Mouse (Mus musculus) gastrocnemius, postnatal 36 days (tissue): ENCODE data around the gene Glis1. TPM values are rescaled to one million over a fixed set of nuclear protein-coding genes. Genes with fewer than 3 reads are reported as not detected.
A peak's percentile ranks its signal among the peaks of the same experiment; 100 is the strongest.

Experiments
- DNase-seq, 2 experiments: peaks; one replicate each; pipeline ENCODE4 v3.0.0; 2022
- intact Hi-C: fragments of 180-260 bp; cut with DNase I; formaldehyde crosslinking; loops from one replicate; pipeline ENCODE4 v1.15.1; 2025
- total RNA-seq, 2 experiments: library from RNA; stranded (reverse); gene quantifications; 2 replicates each; pipeline ENCODE4 v1.2.3; 2021

Gene Glis1
- total RNA-seq, 2 experiments from 2014 or later = 0.20 to 0.23 TPM

DNA sequence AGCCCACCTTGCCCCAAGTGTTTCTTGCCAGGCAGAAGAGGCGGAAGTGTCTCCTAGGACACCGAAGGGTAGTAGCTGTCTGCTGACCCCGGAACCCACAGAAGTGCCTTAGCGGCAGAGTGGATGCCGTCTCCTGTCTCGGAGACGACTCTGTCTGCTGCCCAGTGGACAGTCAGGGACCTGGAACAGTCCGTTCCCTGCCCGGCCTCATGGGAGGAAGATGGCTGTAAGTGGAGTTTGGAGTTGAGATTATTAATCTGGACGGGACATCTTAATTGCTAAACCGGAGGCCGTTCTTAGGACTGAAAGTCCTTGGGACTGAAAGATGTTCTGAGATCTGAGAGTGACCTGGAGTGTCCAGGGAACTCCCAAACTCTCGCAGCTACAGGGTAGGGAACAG, 15.1 kb downstream of the Glis1 start:
- DNase-seq = no peak
- intact Hi-C loops = no loop called here

- DNase-seq = no peak
- intact Hi-C loops = loop anchor here (2.0 kb wide), 1 partner anchor 32 kb away; no protein-coding TSS in a partner anchor
Observed at GRCm38 (mm10) chr4:107452266-107453015, 18.1 kb downstream of the Glis1 start.

DNA sequence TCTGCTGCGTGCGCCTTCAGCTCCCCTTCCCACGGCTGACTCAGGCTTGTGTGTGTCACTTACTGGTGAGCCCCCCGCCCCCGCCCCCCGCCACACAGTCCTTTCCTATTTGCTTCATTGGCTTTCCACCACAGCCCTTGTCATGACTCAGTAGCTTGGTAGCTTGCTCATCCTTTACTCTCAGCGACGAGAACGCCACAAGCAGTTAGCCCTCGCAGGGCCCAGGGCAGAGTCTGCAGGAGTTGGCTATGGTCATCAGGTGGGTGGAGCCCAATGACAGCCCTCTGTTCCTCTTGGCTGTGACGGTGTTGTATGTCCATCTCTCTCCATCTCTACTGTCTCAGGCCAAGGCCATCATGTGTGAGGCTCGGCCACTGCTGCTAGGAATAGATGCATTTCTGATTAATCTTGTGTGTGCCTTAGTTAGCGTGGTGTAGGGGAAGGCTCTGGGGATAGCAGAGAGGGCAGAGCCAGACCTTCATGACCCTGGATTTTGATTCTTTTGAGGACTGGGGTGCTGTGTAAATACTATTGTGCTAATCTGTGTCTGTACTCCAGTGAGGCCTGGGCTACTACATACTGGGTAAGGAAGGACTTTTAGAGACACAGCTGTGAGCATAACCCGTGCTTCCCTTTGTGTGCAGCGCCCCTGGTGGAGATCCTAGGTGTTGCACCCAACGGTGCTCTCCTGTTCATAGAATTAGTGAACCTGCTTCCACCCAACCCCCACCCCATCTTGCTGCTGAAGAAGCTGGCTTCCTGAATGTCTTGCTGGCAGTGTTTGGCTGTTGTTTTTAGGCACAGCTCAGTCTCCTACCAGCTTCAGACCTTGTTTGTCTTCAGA, 19.0 kb downstream of the Glis1 start:
- DNase-seq = peak; percentile 73 to 78

GRCm38 (mm10) chr4:107457602-107458001, 23.2 kb downstream of the Glis1 start:
- DNase-seq = no peak
- intact Hi-C loops = no loop called here

More for the DNA sequence above, 19.0 kb downstream of the Glis1 start:
- intact Hi-C loops = loop anchor here (2.0 kb wide), 1 partner anchor 33 kb away; no protein-coding TSS in a partner anchor

DNA sequence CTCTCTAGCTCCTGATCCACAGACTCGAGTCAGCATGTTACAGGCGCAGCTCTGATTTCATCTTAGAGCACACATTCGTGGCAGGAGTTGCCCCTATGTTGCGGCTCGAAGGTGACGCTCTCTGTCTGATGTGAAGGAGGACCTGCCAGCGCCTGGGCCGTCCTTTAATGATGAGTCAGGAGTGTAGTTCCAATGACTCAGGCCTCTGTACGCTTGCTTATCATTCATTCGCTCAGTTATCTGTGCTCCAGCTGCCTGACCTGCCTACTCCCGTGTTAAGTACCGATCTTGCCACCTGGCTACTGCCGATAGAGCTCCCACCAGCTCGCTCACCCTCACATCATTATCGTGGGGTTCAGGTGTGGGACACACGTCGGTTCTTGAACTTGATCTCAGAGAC, 24.5 kb downstream of the Glis1 start:
- intact Hi-C loops = no loop called here
- no peak for DNase-seq

DNA sequence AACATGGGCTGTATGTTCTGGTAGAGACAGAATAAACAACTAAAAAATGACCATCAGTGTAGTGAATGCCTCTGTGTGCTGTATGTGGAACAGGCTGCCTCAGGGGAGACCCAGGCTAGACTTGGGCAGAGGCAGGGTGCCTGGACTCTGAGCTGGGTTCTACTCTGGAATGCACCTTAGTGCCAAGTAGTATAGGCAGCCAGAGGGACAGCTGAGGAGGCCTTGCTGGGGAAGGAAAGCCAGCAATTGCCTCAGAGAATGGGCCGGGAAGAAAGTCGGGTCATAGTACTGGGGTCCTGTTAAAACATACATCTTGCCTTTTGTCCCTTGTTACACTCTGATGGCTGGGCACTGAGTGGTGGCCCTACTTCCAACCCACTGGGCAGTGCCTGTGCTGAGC, 25.1 kb downstream of the Glis1 start:
- intact Hi-C loops = no loop called here

GRCm38 (mm10) chr4:107460468-107460867, 26.1 kb downstream of the Glis1 start:
- DNase-seq = no peak
- intact Hi-C loops = no loop called here

More for the DNA sequence above, 25.1 kb downstream of the Glis1 start:
- no peak for DNase-seq

GRCm38 (mm10) chr4:107467831-107468230, 33.4 kb downstream of the Glis1 start:
- DNase-seq = no peak
- intact Hi-C loops = no loop called here

DNA sequence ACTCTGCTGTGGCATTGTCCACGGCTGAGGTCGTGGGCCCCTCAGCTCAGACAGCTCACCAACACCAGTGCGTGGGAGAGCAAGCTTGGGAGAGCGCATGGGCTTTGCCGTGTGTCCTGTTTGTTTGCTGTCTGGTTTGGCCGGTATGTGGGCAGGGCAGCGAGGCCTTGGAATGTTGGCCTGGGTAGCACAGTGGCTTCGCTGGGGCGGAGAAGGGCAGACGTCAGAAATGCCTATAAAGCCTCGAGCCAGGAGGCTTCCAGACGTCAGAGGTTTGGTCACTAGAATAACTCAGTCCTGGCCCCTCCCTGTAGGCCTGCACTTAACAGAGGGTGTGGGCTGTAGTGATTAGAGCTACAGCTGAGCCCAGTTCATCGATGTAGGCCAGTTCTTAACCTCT, 33.9 kb downstream of the Glis1 start:
- DNase-seq = no peak

GRCm38 (mm10) chr4:107468768-107469167, 34.4 kb downstream of the Glis1 start:
- DNase-seq = no peak
- intact Hi-C loops = no loop called here

More for the DNA sequence above, 33.9 kb downstream of the Glis1 start:
- intact Hi-C loops = no loop called here

DNA sequence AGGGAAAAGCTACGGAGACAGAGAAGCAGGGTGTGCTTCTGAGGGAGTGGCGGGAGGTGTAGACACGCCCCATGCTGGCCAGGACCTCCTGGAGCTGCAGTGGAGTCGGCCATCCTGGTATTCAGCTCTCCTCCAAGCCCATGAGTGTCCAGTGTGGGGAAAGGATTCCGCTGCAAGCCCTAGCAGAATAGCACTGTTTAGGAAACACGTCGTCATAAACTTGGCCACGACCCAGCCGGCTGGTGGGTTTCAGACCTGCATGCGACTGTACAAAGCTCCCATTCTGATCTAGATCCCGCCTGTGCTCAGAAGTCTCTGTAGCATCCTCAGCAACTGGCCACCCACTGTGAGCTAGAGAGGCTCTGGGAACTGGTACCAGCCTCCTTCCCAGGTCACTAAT, 41.9 kb downstream of the Glis1 start:
- DNase-seq = no peak
- intact Hi-C loops = loop anchor here (5.0 kb wide), 1 partner anchor 161 kb away; no protein-coding TSS in a partner anchor

- intact Hi-C loops = loop anchor here (5.0 kb wide), 1 partner anchor 158 kb away; no protein-coding TSS in a partner anchor
- no peak for DNase-seq
Observed at GRCm38 (mm10) chr4:107479015-107479414, 44.6 kb downstream of the Glis1 start.

DNA sequence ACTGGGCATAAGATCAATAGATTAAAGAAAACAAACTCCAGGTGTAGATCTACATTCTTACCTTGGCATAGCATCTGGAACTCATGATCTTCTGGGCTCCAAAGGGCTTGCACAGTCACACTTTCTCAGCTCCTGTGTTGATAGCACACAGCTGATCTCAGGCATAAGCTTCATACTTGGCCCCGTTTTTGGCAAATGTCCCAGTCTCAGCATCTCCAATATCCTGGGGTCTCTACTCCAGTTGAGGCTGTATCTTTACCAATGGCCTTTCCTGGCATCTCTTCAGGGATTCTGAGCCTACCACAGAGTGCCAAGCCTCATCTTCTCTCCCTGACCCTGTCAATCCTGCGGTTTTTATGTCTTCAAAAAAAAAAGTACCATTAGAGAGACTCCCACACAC, 48.1 kb downstream of the Glis1 start:
- intact Hi-C loops = no loop called here
- DNase-seq = no peak

- intact Hi-C loops = no loop called here
- no peak for DNase-seq
Observed at GRCm38 (mm10) chr4:107483556-107484220, 49.3 kb downstream of the Glis1 start.

DNA sequence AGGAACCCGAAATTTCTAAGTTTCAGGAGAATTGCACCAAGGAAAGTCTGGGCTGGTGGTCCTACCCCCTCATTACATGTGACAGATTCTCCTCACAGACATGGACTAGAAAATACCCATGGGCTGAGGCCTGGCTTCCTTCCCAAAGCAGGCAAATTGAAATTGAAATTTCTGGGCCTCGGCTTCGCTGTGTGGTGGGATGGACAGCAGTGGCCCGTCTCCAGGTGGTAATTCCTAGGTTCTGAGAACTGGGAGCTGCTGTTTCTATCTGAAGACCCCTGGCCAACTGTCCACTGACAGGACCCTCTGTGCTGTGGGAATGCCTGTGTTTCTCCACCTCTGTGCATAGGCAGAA, 49.8 kb downstream of the Glis1 start:
- intact Hi-C loops = no loop called here
- DNase-seq = no peak

GRCm38 (mm10) chr4:107485903-107486302, 51.5 kb downstream of the Glis1 start:
- DNase-seq = no peak
- intact Hi-C loops = loop anchor here (5.0 kb wide), 1 partner anchor 166 kb away; no protein-coding TSS in a partner anchor

DNA sequence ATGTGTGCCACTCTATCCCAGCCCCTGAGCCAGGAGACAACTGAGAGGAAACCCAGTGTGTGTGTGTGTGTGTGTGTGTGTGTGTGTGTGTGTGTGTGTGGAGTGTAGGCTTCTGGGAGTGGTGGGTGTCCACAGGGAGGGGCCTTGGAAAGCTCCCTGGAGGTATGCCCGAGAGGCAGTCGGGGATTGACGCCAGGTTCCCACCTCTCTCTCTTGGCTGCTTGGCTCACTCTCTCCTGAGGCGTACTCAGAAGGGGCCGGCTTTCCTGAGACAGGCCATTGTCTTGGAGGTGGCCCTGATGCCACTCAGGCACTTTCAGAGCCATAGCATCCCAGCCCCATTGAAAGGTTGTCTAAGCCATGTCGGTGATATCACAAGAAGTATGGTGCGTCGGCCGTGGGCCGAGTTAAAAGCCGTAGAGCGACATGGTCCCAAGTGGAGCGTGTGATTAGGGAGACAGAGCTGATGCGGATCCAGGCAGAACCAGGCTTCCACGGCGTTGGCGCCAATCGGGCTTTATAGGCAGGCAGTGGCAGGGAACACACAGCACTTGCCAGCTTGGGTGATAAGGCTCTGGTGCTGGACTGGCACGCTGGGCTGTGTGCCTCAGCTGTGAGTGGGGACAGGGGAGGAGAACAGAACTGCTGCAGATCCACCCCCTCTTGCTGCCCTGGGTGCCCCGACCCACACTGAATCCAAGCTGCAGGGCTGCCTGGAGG, 54.9 kb downstream of the Glis1 start:
- intact Hi-C loops = loop anchor here (5.0 kb wide), 1 partner anchor 163 kb away; no protein-coding TSS in a partner anchor
- DNase-seq = no peak

- intact Hi-C loops = loop anchor here (5.0 kb wide), 1 partner anchor 144 kb away; no protein-coding TSS in a partner anchor
- DNase-seq = no peak
Observed at GRCm38 (mm10) chr4:107492991-107493390, 58.6 kb downstream of the Glis1 start.

GRCm38 (mm10) chr4:107495751-107496430, 61.5 kb downstream of the Glis1 start:
- intact Hi-C loops = no loop called here
- no peak for DNase-seq
